Mouse (Mus musculus) layer of hippocampus, postnatal 36 days (tissue): ENCODE results near the gene Prap1. TPM values are rescaled to one million over a fixed set of nuclear protein-coding genes. Genes with fewer than 3 reads are reported as not detected.
A peak's percentile ranks its signal among the peaks of the same experiment; 100 is the strongest.
"Not testable (repeated sequence)": the region's sequence is repeated elsewhere in the genome, so short reads cannot be mapped to it uniquely, and the experiment has no call there.

Experiments used
- DNase-seq, 2 experiments: peaks; one replicate each; pipeline ENCODE4 v3.0.0; 2022
- total RNA-seq, 2 experiments: library from RNA; stranded (reverse); gene quantifications; 2 replicates each; pipeline ENCODE4 v1.2.3; 2021

Gene Prap1
- total RNA-seq, 2 experiments from 2014 or later, result not detected

GRCm38 (mm10) chr7:140082242-140082678 is 10.9 kb upstream of the Prap1 start, which contains the start of gene Caly:
TSS of gene Caly (minus strand) at chr7:140082548.
- peak; percentile 85 to 88 for DNase-seq

- no peak for DNase-seq
These were observed 2.6 kb upstream of the Prap1 start for GRCm38 (mm10) chr7:140090601-140091000.

- DNase-seq, result no peak
These were observed 1.8 kb downstream of the Prap1 start for GRCm38 (mm10) chr7:140094954-140095353.

- DNase-seq, result no peak
These were observed 2.4 kb downstream of the Prap1 start for GRCm38 (mm10) chr7:140095556-140095955.

- DNase-seq, result no peak
These were observed 2.9 kb downstream of the Prap1 start for GRCm38 (mm10) chr7:140096055-140096454.

- no peak for DNase-seq
These were observed 5.3 kb downstream of the Prap1 start for GRCm38 (mm10) chr7:140098466-140098865.

- DNase-seq, result no peak
These were observed 8.3 kb downstream of the Prap1 start for GRCm38 (mm10) chr7:140101498-140101897.

GRCm38 (mm10) chr7:140101993-140102860 is 9.0 kb downstream of the Prap1 start, which contains the start of gene Fuom:
TSS of gene Fuom (minus strand) at chr7:140102441.
- DNase-seq, result peak; percentile 79 to 85

GRCm38 (mm10) chr7:140104009-140104408 is 10.8 kb downstream of the Prap1 start:
- DNase-seq, result no peak

- no peak for DNase-seq
These were observed 18.7 kb downstream of the Prap1 start for GRCm38 (mm10) chr7:140111943-140112342.

GRCm38 (mm10) chr7:140115583-140116328 is 22.6 kb downstream of the Prap1 start, which contains the start of gene Paox:
TSS of gene Paox (plus strand) at chr7:140115799.
- peak; percentile 40 to 52 for DNase-seq

- peak; percentile 87 for DNase-seq
These were observed 23.3 kb downstream of the Prap1 start, which contains the start of gene Echs1 for GRCm38 (mm10) chr7:140116329-140117054. TSS of gene Echs1 (minus strand) at chr7:140116476.

GRCm38 (mm10) chr7:140120484-140120883 is 27.3 kb downstream of the Prap1 start:
- DNase-seq, result no peak

- DNase-seq, result no peak
These were observed 28.2 kb downstream of the Prap1 start for GRCm38 (mm10) chr7:140121338-140121910.

GRCm38 (mm10) chr7:140122765-140123164 is 29.6 kb downstream of the Prap1 start:
- no peak for DNase-seq

- no peak for DNase-seq
These were observed 31.2 kb downstream of the Prap1 start for GRCm38 (mm10) chr7:140124382-140124781.

GRCm38 (mm10) chr7:140125278-140126021 is 32.3 kb downstream of the Prap1 start:
- DNase-seq, result peak; percentile 85 to 87

GRCm38 (mm10) chr7:140126022-140126350 is 32.8 kb downstream of the Prap1 start:
- no peak for DNase-seq

- DNase-seq, result no peak
These were observed 33.7 kb downstream of the Prap1 start for GRCm38 (mm10) chr7:140126934-140127333.

GRCm38 (mm10) chr7:140127911-140128310 is 34.7 kb downstream of the Prap1 start:
- no peak for DNase-seq

GRCm38 (mm10) chr7:140132184-140132583 is 39.0 kb downstream of the Prap1 start:
- DNase-seq, result not testable (repeated sequence)
